Mouse (Mus musculus): ENCODE measurements around the gene Ankrd27.
"Not testable (repeated sequence)": the region's sequence is repeated elsewhere in the genome, so short reads cannot be mapped to it uniquely, and the experiment has no call there.

Ankrd27 gene

GRCm38 (mm10) chr7:35586055-35586905, at the start of gene Ankrd27:
TSS of gene Ankrd27 (plus strand) at chr7:35586244.
- peak; percentile 97 for DNase-seq

DNA sequence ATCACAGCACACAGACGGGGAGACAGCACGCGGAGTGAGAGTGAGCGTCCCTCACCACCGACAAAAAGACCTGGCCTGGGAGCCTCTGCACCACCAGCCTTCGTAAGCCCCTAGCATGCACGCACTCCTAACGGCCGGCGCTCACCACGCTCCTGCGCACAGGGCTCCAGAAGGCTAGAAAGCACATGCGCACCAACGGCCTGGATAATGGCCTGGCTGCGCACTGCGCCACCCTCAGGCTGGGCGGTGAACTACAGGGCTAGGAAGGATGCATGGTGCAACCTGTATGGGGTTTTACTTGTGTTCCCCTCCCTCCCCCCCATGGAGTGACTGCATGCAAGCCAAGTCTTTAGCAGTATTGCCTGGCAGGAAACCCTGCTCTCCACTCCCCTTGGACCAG, 48.5 kb upstream of the Ankrd27 start, which contains the start of gene Tdrd12:
Tdrd12 (minus strand) TSS at position 184 of the 400 bp plus-strand sequence.
- DNase-seq: no peak

GRCm38 (mm10) chr7:35545881-35546280, 40.2 kb upstream of the Ankrd27 start:
- DNase-seq: peak; percentile 55

DNA sequence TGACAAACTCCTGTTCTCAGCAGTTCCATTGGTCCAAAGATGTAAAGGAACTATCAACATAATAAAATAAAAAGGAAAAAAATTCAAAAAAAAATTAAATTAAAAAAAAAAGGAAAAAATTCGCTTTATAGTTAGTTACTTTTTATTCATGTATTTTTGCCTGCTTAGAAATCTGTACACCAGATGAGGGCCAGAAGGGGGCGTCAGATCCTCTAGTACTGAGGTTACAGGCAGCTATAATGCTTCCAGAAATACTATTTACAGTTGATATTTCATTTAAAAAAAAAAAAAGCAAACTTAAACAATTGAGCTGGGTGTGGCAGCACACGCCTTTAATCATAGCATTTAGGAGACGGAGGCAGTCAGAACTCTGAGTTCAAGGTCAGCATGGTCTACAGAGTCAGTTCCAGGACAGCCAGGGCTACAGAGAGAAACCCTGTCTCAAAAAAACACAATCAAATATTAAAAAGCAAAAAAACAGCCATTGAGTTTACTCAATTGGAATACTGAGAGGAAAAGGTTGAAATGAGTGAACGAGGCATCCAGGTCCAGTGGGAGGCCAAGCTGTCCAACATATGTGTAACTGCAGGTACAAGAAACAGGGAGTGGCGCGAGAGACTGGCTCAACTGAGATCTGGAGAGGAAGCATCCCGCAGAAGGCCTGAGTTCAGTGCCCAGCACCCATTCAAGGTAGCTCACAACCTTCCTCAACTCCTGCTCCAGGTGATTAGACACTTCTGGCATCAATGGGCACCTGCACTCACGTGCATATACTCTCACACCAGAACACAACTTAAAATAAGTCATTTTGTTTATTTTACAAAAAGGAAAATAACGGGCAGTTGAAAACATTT, 32.1 kb upstream of the Ankrd27 start:
- peak; percentile 21 for DNase-seq

DNA sequence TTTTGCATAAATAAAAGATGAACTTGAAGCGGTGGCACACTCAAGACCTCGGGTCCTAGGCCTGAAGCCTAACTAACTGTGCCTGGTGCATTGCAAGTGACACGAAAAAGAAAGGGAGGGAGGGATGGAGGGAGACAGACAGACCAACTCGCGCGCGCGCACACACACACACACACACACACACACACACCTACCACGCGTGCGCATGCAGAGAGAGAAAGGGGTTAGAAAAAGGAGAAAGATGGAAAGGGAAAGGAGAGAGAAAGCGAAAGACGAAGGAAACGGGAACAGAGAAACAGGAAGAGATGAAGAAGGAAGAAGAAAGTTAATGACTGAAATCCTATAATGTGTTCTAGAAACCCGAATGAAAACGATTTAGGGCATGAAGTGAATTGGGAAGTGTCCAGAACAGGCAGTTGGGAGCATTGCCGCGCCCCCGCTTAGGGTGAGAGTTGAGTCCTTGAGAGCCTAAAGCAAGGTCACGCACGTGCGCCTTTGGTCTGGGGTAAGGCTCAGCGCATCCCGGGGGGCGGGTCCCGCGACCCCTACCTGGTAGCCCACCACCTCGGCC, 31.4 kb upstream of the Ankrd27 start:
- DNase-seq: peak; percentile 15

DNA sequence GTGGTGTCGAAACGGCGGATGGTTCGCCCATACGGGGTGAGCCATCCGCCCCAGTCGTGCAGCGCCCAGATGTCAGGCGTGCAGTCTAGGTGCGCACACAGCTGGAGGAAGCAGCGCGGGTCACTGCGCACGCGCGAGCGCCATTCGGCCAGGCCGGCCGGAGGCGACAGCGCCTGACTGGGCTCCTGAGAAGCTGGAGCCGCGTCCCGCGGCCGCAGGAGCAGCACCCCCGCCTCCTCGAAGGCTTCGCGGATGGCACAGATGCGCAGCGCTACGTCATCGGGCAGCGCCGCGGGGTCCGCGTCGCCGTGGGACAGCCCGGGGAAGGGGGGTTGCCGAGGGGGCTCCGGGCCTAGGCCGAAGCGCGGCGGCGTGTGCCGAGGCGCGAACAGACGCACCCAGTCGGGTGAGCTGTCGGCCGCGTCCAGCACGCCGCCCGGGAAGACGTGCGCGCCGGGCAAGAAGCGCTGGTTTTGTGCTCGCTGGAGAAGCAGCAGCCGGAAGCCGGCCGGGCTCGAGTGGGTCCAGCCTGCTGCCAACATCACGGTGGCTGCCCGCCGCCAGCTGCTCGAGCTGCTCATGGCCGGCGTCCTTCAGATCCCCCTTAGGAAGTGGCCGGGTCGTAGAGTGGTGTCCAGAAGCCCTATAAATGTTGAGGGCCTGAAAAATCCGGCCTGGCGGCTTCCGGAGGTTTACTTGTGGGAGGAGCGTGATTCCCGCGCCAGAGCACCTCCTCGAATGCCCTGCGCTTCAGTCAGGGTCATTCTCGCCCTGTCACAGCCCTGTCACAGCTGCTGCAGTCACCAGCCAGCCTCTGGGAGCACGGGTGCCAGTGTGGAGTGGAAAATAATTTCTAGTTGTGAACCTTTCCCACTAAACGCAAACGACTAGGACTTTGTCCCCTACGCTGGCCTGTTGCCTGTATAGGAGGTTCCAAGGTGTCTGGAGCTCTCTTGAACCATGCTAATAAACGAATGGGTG, 30.5 kb upstream of the Ankrd27 start:
- peak; percentile 92 for DNase-seq

DNA sequence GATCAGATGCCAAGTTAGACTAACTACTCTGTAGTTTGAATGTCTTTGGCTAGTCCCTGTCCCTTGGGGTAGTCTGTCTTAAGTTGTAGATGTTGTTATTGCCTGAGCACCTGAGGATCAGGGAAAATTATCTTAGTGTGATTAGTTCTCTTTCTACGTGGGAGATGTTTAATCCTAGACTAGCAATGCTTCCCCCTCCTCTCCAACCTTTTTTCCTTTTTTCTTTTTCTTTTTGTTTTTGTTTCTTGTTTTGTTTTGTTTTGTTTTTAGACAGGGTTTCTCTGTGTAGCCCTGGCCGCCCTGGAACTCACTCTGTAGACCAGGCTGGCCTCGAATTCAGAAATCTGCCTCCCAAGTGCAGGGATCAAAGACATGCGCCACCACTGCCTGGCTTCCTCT, 29.8 kb upstream of the Ankrd27 start, which contains the start of gene Nudt19:
Nudt19 (minus strand) TSS at position 100 of the 399 bp plus-strand sequence.
- no peak for DNase-seq

DNA sequence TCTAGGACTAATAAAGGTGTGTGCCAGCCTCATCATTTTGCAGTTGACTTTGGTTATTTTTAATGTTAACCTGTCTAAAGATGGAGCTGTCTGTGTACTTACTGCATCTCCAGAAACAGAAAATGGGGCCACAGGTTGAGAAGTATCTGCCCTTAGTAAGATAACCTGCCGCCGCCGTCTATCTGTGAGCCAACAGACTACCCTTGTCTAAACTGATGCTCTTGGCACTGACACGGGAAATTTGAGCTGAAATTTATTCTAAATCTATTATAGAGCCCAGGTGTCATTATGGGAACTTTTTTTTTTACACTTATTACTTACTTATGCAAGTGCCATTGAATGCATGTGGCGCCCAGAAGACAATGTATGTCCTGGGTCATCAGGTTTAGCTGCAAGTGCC, 29.1 kb upstream of the Ankrd27 start:
- no peak for DNase-seq

DNA sequence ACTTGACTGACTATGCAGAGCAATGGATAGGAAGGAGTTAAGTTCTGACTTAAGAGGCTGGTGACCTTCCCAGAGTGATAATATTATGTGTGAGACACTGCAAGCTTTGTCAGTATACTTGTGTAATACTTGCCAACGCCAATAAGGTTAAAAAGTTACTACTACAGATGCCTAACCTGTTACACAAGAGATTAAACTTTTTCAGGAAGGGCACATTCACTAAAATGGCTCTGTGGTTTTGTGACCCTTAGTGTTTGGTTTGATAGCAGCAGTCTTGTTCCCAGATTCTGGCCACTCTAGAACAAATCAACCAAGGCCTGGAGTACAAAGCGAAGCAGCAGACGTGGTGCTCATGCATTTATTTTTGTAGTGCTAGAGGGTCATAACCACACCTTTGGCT, 28.5 kb upstream of the Ankrd27 start:
- DNase-seq: peak; percentile 23

DNA sequence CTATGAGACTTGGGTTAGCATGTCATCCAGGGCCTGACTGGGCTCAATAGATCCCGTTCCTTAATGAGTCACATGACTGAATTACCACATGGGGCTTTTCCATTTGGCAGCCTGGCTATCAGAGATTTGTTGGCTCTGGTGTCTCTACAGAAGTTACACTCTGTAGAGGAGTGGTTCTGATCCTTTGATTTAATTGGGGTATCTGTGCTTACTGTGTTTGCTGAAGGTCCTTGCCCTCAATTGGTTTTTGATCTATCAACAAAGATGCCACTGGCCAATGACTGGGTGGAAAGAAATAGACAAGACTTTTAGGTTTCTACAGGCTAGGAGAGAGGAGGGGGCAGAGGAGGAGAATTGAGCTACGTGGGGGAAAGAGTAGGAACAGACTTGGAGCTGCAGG, 27.4 kb upstream of the Ankrd27 start:
- DNase-seq: no peak

- DNase-seq: no peak
Observed at GRCm38 (mm10) chr7:35559838-35560237, 26.2 kb upstream of the Ankrd27 start.

DNA sequence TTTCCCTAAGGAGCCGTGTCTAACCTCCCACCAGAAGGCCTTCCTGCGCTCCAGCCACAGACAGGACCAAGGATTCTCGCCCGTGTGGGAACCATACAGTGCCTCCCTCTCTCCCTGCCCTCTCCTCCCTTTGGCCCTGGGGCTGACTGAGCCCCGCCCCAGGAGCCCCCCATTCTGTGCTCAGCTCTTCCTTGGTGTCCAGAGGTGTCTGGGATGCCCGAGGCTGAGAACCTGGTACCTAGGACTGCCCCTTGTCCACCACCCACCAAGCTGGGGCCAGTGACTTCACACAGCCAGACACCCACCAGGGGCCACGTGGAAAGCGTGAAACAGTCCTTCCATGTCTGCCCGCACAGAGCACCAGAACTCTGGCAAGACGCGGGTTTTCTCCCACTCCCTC, 23.0 kb upstream of the Ankrd27 start:
- no peak for DNase-seq

- no peak for DNase-seq
Observed at GRCm38 (mm10) chr7:35564067-35564865, 21.8 kb upstream of the Ankrd27 start.

GRCm38 (mm10) chr7:35564872-35565271, 21.2 kb upstream of the Ankrd27 start:
- DNase-seq: not testable (repeated sequence)

- peak; percentile 54 for DNase-seq
Observed at GRCm38 (mm10) chr7:35565965-35566364, 20.1 kb upstream of the Ankrd27 start.

- not testable (repeated sequence) for DNase-seq
Observed at GRCm38 (mm10) chr7:35569724-35570123, 16.3 kb upstream of the Ankrd27 start.

- not testable (repeated sequence) for DNase-seq
Observed at GRCm38 (mm10) chr7:35570883-35571282, 15.2 kb upstream of the Ankrd27 start.

DNA sequence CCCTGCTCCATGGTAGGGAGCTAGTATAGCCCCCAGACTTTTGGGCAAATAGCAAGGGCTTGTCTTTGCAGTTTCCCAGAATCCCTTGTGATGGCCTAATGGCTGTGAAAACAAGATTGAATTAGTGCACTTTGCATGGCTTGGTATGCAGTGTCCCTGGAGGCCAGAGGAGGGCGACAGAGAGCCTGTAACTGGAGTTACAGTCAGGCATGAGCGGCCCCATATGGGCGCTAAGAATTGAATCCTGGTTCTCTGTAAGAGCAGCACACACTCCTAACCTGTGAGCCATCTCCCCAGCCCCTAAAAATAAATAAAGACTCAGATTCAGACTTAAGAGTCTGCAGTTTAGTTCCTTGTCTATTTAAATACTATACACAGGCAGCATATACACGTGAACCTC, 6.2 kb upstream of the Ankrd27 start:
- DNase-seq: no peak

DNA sequence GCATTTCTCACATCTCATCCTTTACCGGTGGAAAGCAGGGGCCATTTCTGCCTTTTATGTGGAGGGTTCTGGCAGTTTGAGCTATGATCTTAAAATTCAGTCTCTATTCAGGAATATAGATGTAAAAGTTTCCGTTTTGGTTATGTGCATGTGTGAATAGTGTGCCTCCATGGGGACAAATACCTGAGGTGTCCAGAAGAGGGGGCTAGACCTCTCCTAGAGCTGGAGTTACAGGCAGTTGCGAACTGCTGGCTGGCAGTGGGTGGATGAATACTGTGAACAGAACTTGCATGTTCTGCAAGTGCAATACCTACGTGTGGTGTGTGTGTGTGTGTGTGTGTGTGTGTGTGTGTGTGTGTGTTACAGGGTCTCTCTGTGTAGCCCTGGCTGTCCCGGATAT, 3.3 kb upstream of the Ankrd27 start:
- no peak for DNase-seq

DNA sequence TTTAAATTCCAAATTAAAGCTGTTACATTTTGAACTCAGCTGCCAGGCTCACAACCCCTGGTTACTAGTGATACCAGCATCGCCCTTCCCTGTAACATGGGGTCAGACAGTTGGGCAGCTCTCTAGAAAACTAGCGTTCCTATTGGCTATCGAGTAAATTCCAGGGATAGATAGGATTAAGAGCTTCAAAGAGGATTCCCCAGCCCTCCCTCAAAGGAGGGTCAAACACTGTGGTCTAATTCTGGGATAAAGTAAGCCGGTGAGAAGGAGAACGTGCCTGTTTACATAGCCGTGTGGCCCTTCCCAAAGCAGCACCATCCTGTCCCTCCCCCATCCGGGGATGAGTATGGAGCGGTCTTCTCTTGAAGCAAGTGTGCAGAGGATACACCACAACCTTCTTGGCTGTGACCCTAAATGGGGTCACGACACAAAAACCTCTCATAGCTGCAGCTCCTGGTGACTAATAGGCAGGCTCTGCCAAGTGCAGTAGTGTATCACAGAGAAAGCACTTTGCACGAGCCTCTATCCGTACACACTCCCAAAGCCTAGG, 2.5 kb upstream of the Ankrd27 start:
- DNase-seq: no peak
